Comparison of ENCODE assay signal across 8 mouse cellular contexts in the genomic region with DNA sequence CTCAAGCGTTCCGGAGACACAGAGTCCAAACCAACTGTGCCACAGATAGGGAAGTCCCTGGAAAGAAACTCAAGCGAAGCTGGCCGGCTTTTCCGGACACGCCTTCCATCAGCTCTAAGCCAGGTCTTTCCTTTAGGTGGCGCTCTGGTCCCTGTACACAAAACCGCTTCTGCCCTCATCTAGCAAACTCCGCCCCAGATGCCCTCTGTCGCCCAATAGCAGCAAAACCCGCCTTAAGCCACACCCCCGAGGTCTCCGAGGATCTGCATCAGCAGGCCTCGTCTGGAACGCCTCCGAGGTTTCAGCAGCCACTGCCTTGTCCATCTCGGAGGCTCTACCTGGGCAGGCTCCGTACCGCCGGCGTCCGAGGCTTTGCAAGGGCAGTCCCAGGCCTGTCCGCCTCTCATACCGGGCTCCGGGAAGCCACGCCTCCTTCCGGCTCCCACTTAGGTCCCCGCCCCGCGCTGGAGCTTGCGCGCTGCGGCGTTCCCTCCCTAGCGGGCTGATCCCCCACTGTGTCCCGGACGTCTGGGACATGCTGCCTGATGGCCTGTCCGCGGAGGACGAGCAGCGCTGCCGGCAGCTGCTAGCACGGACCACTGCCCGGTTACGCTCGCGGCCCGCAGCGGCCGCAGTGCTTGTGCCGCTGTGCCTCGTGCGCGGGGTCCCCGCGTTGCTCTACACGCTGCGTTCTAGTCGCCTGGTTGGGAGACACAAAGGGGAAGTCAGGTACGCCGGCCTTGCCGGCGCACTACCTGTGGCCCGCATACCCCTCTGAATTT. TPM values are rescaled to one million over a fixed set of nuclear protein-coding genes. Genes with fewer than 3 reads are reported as not detected.
A peak's percentile ranks its signal among the peaks of the same experiment; 100 is the strongest.
DNase-seq lines count a peak whose midpoint lies in the region; ATAC-seq lines count a peak whose summit lies in the region.

A gene (plus strand): TSS at position 462 of the 782 bp plus-strand sequence.
A gene (plus strand): TSS at position 508 of the 782 bp plus-strand sequence.

- peaks cover 2% of the 10 kb centered on the region; the same call in 1 of the 2 replicates for H3K36me3 ChIP-seq in intestine, embryonic 14.5 days (ENCODE audit: control insufficient read depth, insufficient read depth, low read length)

- peaks cover 16% of the 10 kb centered on the region for H3K4me1 ChIP-seq in intestine, embryonic 14.5 days (replicated peaks; ENCODE audit: control insufficient read depth, insufficient read depth, low read length)

- H3K9ac ChIP-seq in intestine, embryonic 14.5 days (ENCODE audit: low read length): peak within 1 kb of the TSS; percentile 64

- H3K4me3 ChIP-seq in intestine, embryonic 14.5 days (ENCODE audit: low read depth, low read length): peak within 1 kb of the TSS; percentile 59

- peak within 1 kb of the TSS; percentile 87 for H3K4me2 ChIP-seq in intestine, embryonic 14.5 days (ENCODE audit: low read length)

- intact Hi-C loops in left cerebral cortex, postnatal 14 days (cut with DNase I): no loop called here

- no peaks in the 10 kb centered on the region for H3K27me3 ChIP-seq in intestine, embryonic 14.5 days (replicated peaks; ENCODE audit: control insufficient read depth, insufficient read depth, low read length)

- WGBS in intestine, embryonic 14.5 days: under 1% methylated on average over 64 of the region's 64 CpGs

- H3K9me3 ChIP-seq in intestine, embryonic 14.5 days (ENCODE audit: control insufficient read depth, low read length): no peaks in the 10 kb centered on the region

- ATAC-seq in intestine, embryonic 14.5 days (replicated peaks; ENCODE audit: low FRiP score, low TSS enrichment, low read depth): peak; percentile 89

- peak; percentile 87 to 88 for DNase-seq in adrenal gland, adult 18-20 months (ENCODE audit: low spot score in 2 of 2)
- DNase-seq in embryo, embryonic 11 days: peak; percentile 98
- DNase-seq in gastrocnemius, postnatal 25 days: peak; percentile 95
- DNase-seq in intestine, embryonic 14.5 days (ENCODE audit: low spot score): peak; percentile 99
- peak; percentile 94 to 97 for DNase-seq in left cerebral cortex, postnatal 14 days (ENCODE audit: low spot score in 2 of 2)
- peak; percentile 98 for DNase-seq in mesoderm, embryonic 11.5 days (ENCODE audit: low read depth, low spot score)
- DNase-seq in right cerebral cortex, postnatal 36 days (ENCODE audit: low spot score in 2 of 2): peak; percentile 93 to 94
- DNase-seq in yolk sac, embryonic 10.5 days (ENCODE audit: low spot score): peak; percentile 99

- peak within 1 kb of the TSS; percentile 97 for H3K27ac ChIP-seq in intestine, embryonic 14.5 days (ENCODE audit: low read depth)

RNA-seq across cellular contexts. Expression of the first gene that starts in this region (rescaled TPM):
- 10 to 100 TPM; 27.6 to 33.3 TPM for total RNA-seq in adrenal gland, adult 18-20 months (2021)
- total RNA-seq in gastrocnemius, postnatal 25 days (2021): 10 to 100 TPM; 21.5 to 23.1 TPM
- 42.1 and 42.7 TPM in 2 replicates for polyA plus RNA-seq in intestine, embryonic 14.5 days (2014; fragmentation: Nextera tagmentation; extraction: Ambion mirVana)
- total RNA-seq in left cerebral cortex, postnatal 14 days (2021): 10 to 100 TPM in 1 of 2 experiments, 1 to 10 TPM in 1; 8.5 to 10.3 TPM

RNA-seq across cellular contexts. Expression of the second gene that starts in this region (rescaled TPM):
- total RNA-seq in adrenal gland, adult 18-20 months (2021): 1 to 10 TPM; 1.1 TPM
- under 1 TPM; 0.31 to 0.35 TPM for total RNA-seq in gastrocnemius, postnatal 25 days (2021)
- polyA plus RNA-seq in intestine, embryonic 14.5 days (2014; fragmentation: Nextera tagmentation; extraction: Ambion mirVana): 2.4 and 2.9 TPM in 2 replicates
- total RNA-seq in left cerebral cortex, postnatal 14 days (2021): 1 to 10 TPM; 1.2 to 1.6 TPM

Comparison
In these comparisons a context has a peak if more than half of its experiments do, and no peak if none do; other contexts are left out.
1. Peak in every context shown above with its lines: DNase-seq, ATAC-seq, H3K4me3 ChIP-seq and H3K27ac ChIP-seq.